Mouse (Mus musculus) intestine, postnatal 0 days (tissue): ENCODE measurements around the gene Mtln. TPM values are rescaled to one million over a fixed set of nuclear protein-coding genes. Genes with fewer than 3 reads are reported as not detected.
A peak's percentile ranks its signal among the peaks of the same experiment; 100 is the strongest.

Experiments used
- ATAC-seq: fragments of 200-750 bp; cut with Nextera tagmentation; 2 replicates; pipeline ENCODE4 v1.8.0; 2017; ENCODE audit warnings: mild to moderate bottlenecking, moderate TSS enrichment, moderate library complexity
- H3K27ac ChIP-seq: fragments of 300-500 bp; sonication (generic); 2 replicates; pipeline ENCODE4 v1.5.1; 2014; ENCODE audit warnings: mild to moderate bottlenecking, low read depth, low read length, moderate library complexity
- H3K27me3 ChIP-seq: fragments of 300-500 bp; sonication (generic); replicated peaks from 2 replicates; pipeline ENCODE4 v1.6.1; 2014; ENCODE audit warnings: low read length, mixed read lengths; ENCODE audit not compliant: control insufficient read depth, insufficient read depth
- H3K36me3 ChIP-seq: fragments of 300-500 bp; sonication (generic); 2 replicates; pipeline ENCODE4 v1.6.1; 2014; ENCODE audit warnings: mild to moderate bottlenecking, moderate library complexity; ENCODE audit not compliant: control insufficient read depth, insufficient read depth
- H3K4me1 ChIP-seq: fragments of 300-500 bp; sonication (generic); replicated peaks from 2 replicates; pipeline ENCODE4 v1.6.1; 2014; ENCODE audit warnings: antibody characterized with exemption, low read length, mixed read lengths; ENCODE audit not compliant: control insufficient read depth, insufficient read depth
- H3K4me2 ChIP-seq: fragments of 300-500 bp; sonication (generic); replicated peaks from 2 replicates; pipeline ENCODE4 v1.6.1; 2014; ENCODE audit warnings: low read depth, mild to moderate bottlenecking, moderate library complexity
- H3K4me3 ChIP-seq: fragments of 300-500 bp; sonication (generic); 2 replicates; pipeline ENCODE4 v1.5.1; 2014; ENCODE audit warnings: low read depth, low read length
- H3K9ac ChIP-seq: fragments of 300-500 bp; sonication (generic); 2 replicates; pipeline ENCODE4 v1.6.1; 2014; ENCODE audit warnings: mild to moderate bottlenecking, low read depth, low read length
- H3K9me3 ChIP-seq: fragments of 300-500 bp; sonication (generic); 2 replicates; pipeline ENCODE4 v1.6.1; 2016; ENCODE audit warnings: mixed run types; ENCODE audit not compliant: control insufficient read depth
- CTCF ChIP-seq: sonication (generic); IDR thresholded peaks from 2 replicates; pipeline ENCODE4 v1.5.1; 2016; ENCODE audit warnings: low read depth, mild to moderate bottlenecking, control low read depth, antibody characterized with exemption, moderate library complexity
- WGBS: fragments of 180-500 bp; shearing (Covaris S2); extraction: QIAGEN DNeasy Blood & Tissue Kit; methylation state at CpG from one replicate; pipeline ENCODE4 v1.1.7; 2014; 5-methylcytosine and 5-hydroxymethylcytosine counted together
- polyA plus RNA-seq: library from polyadenylated mRNA; unstranded; fragments of >200 nt; fragmentation: Nextera tagmentation; extraction: Ambion mirVana; gene quantifications from 2 replicates; pipeline ENCODE4 v1.2.1, GENCODE M21; 2015

Mtln gene
- 50.0 and 50.6 TPM in 2 replicates for polyA plus RNA-seq

GRCm38 (mm10) chr2:127791919-127792603, at the start of gene Mtln:
Gene Mtln, minus strand, starts transcription at chr2:127792488.
- H3K4me1 ChIP-seq: peaks cover 8% of the 10 kb centered on the region; the same call in 1 of the 2 replicates

GRCm38 (mm10) chr2:127841402-127841801, 49.1 kb upstream of the Mtln start:
- Histone ChIP-seq H3K27me3 (peaks cover 26% of the 10 kb centered on the region), H3K27ac (no peak overlapping the region), H3K4me3 (no peak overlapping the region), H3K4me2 (no peak overlapping the region), H3K9me3 (no peaks in the 10 kb centered on the region), H3K36me3 (no peaks in the 10 kb centered on the region), H3K4me1 (no peaks in the 10 kb centered on the region), H3K9ac (no peak overlapping the region)
- TF ChIP-seq CTCF: no peak
- ATAC-seq: no peak
- WGBS: 43% methylated on average over 1 of the region's 1 CpGs

More at GRCm38 (mm10) chr2:127791919-127792603, at the start of gene Mtln:
- TF ChIP-seq CTCF: 0 out of 2 replicates have a peak, but pooled peaks have one; percentile 9
- H3K4me2 ChIP-seq: peak within 1 kb of the TSS; percentile 72
- no peaks in the 10 kb centered on the region for H3K9me3 ChIP-seq
- H3K36me3 ChIP-seq: no peaks in the 10 kb centered on the region
- 1% methylated on average over 37 of the region's 37 CpGs for WGBS
- H3K27ac ChIP-seq: peak within 1 kb of the TSS; percentile 51
- peak within 1 kb of the TSS; percentile 58 for H3K9ac ChIP-seq
- peak within 1 kb of the TSS; percentile 74 for H3K4me3 ChIP-seq
- peak; percentile 94 for ATAC-seq
- H3K27me3 ChIP-seq: no peaks in the 10 kb centered on the region

GRCm38 (mm10) chr2:127839425-127839824, 47.1 kb upstream of the Mtln start:
- 16% methylated on average over 11 of the region's 11 CpGs for WGBS
- no peak for TF ChIP-seq CTCF
- H3K4me2 ChIP-seq: no peak overlapping the region
- H3K9me3 ChIP-seq: no peaks in the 10 kb centered on the region
- no peaks in the 10 kb centered on the region for H3K36me3 ChIP-seq
- H3K4me1 ChIP-seq: no peaks in the 10 kb centered on the region
- no peak overlapping the region for H3K27ac ChIP-seq
- peaks cover 26% of the 10 kb centered on the region for H3K27me3 ChIP-seq
- no peak for ATAC-seq
- H3K4me3 ChIP-seq: no peak overlapping the region
- no peak overlapping the region for H3K9ac ChIP-seq

GRCm38 (mm10) chr2:127838576-127838975, 46.3 kb upstream of the Mtln start, which contains the start of gene Acoxl:
Gene Acoxl, plus strand, starts transcription at chr2:127838876.
- Histone ChIP-seq H3K27me3 (peaks cover 26% of the 10 kb centered on the region), H3K9ac (no peak within 1 kb of the TSS), H3K27ac (no peak within 1 kb of the TSS), H3K4me2 (no peak within 1 kb of the TSS), H3K36me3 (no peaks in the 10 kb centered on the region), H3K4me3 (no peak within 1 kb of the TSS), H3K4me1 (no peaks in the 10 kb centered on the region), H3K9me3 (no peaks in the 10 kb centered on the region)
- no peak for ATAC-seq
- 61% methylated on average over 7 of the region's 7 CpGs for WGBS
- TF ChIP-seq CTCF: no peak

- TF ChIP-seq CTCF: peak; percentile 76
- no peaks in the 10 kb centered on the region for H3K36me3 ChIP-seq
- H3K9me3 ChIP-seq: no peaks in the 10 kb centered on the region
- no peak for ATAC-seq
- peaks cover 4% of the 10 kb centered on the region; the same call in 1 of the 2 replicates for H3K27me3 ChIP-seq
- peak overlapping the region; percentile 89; the same call in 1 of the 2 replicates for H3K4me2 ChIP-seq
- no peak overlapping the region for H3K27ac ChIP-seq
- H3K9ac ChIP-seq: no peak overlapping the region
- WGBS: 19% methylated on average over 2 of the region's 2 CpGs
- no peaks in the 10 kb centered on the region for H3K4me1 ChIP-seq
- H3K4me3 ChIP-seq: no peak overlapping the region
These were observed 40.5 kb upstream of the Mtln start for GRCm38 (mm10) chr2:127832833-127833190.

GRCm38 (mm10) chr2:127832103-127832832, 40.0 kb upstream of the Mtln start:
- peak overlapping the region; percentile 74 for H3K4me3 ChIP-seq
- no peaks in the 10 kb centered on the region for H3K9me3 ChIP-seq
- 29% methylated on average over 11 of the region's 11 CpGs for WGBS
- H3K9ac ChIP-seq: no peak overlapping the region
- TF ChIP-seq CTCF: no peak
- no peak overlapping the region for H3K27ac ChIP-seq
- no peaks in the 10 kb centered on the region for H3K36me3 ChIP-seq
- no peaks in the 10 kb centered on the region for H3K4me1 ChIP-seq
- H3K4me2 ChIP-seq: peak overlapping the region; percentile 89
- ATAC-seq: peak; percentile 46
- H3K27me3 ChIP-seq: no peaks in the 10 kb centered on the region
